Mouse (Mus musculus) midbrain, embryonic 14.5 days (tissue): ENCODE data around the gene Mafk. TPM values are rescaled to one million over a fixed set of nuclear protein-coding genes. Genes with fewer than 3 reads are reported as not detected.
A peak's percentile ranks its signal among the peaks of the same experiment; 100 is the strongest.
"Not testable (repeated sequence)": the region's sequence is repeated elsewhere in the genome, so short reads cannot be mapped to it uniquely, and the experiment has no call there.

Experiments
- ATAC-seq: fragments of 200-750 bp; cut with Nextera tagmentation; 2 replicates; pipeline ENCODE4 v1.8.0; 2017; ENCODE audit warnings: moderate number of reproducible peaks, moderate library complexity; ENCODE audit not compliant: low FRiP score, low TSS enrichment
- DNase-seq: peaks from one replicate; pipeline ENCODE4 v3.0.0-alpha.2; 2015
- H3K27ac ChIP-seq: fragments of 300-500 bp; sonication (generic); replicated peaks from 2 replicates; pipeline ENCODE4 v1.5.1; 2014; ENCODE audit warnings: mild to moderate bottlenecking, low read depth, low read length, moderate library complexity
- H3K27me3 ChIP-seq: fragments of 300-500 bp; sonication (generic); 2 replicates; pipeline ENCODE4 v1.6.1; 2014; ENCODE audit warnings: low read length, control low read depth, mixed read lengths; ENCODE audit not compliant: control insufficient read depth, insufficient read depth
- H3K36me3 ChIP-seq: fragments of 300-500 bp; sonication (generic); 2 replicates; pipeline ENCODE4 v1.6.1; 2014; ENCODE audit warnings: low read length, control low read depth; ENCODE audit not compliant: control insufficient read depth, insufficient read depth
- H3K4me1 ChIP-seq: fragments of 300-500 bp; sonication (generic); 2 replicates; pipeline ENCODE4 v1.6.1; 2014; ENCODE audit warnings: mild to moderate bottlenecking, antibody characterized with exemption, low read length, control low read depth; ENCODE audit not compliant: control insufficient read depth, insufficient read depth
- H3K4me2 ChIP-seq: fragments of 300-500 bp; sonication (generic); 2 replicates; pipeline ENCODE4 v1.6.1; 2014; ENCODE audit warnings: mild to moderate bottlenecking, low read length, moderate library complexity
- H3K4me3 ChIP-seq: fragments of 300-500 bp; sonication (generic); replicated peaks from 2 replicates; pipeline ENCODE4 v1.5.1; 2014; ENCODE audit warnings: low read depth, low read length
- H3K9ac ChIP-seq: fragments of 300-500 bp; sonication (generic); replicated peaks from 2 replicates; pipeline ENCODE4 v1.6.1; 2014; ENCODE audit warnings: mild to moderate bottlenecking, low read length, moderate library complexity
- H3K9me3 ChIP-seq: fragments of 300-500 bp; sonication (generic); 2 replicates; pipeline ENCODE4 v1.6.1; 2016; ENCODE audit warnings: low read length, control low read depth, mixed read lengths; ENCODE audit not compliant: control insufficient read depth
- WGBS: fragments of 180-500 bp; shearing (Covaris S2); extraction: QIAGEN DNeasy Blood & Tissue Kit; methylation state at CpG from one replicate; pipeline ENCODE4 v1.1.7; 2014; 5-methylcytosine and 5-hydroxymethylcytosine counted together
- polyA plus RNA-seq: library from polyadenylated mRNA; unstranded; fragments of >200 nt; fragmentation: Nextera tagmentation; extraction: Ambion mirVana; gene quantifications from 2 replicates; pipeline ENCODE4 v1.2.1, GENCODE M21; 2014

Mafk gene
- polyA plus RNA-seq = 9.2 and 10.3 TPM in 2 replicates

DNA sequence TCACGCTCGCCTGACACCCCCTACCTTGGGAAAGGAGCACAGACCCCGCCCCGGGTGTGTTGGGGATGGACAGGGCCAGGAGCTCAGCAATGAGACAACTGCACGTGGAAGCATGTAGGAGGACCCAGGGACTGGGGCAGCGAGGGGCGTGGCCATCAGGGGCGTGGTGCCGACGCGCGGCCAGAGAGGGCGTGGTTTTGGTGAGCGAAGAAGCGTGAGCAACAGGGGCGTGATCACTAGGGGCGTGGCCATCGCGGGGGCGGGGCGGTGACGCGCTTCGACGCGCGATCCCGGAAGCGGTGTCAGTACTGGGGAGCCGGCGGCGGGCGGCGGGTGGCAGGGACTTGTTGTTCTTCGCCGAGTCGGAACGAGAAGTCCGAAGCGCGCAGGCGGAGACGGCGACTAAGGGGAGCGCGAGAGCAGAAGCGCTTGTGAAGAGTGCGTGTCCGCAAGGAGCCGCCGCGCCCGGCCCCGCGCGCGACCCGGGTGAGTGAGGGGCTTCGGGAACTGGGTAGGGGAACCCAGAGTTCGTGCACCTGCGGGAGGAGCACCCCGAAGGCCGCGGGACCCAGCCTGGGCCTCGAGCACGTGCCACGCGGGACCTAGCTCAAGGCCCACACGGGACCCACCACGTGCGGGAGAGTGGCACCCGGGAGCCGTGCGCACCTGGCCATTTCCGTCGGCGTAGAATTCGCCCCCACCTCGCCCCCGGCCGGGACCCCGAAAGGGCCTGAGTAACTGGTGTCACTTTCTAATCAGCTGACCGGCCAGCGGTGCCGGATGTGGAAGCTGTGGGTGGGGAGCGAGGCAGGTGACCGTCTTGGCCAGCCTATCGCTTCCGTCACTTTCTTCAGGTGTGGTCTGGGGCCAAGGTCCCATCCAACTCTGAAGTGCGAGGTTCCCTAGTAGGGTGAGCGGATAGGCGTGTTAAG is at the start of gene Mafk:
TSS of gene Mafk (plus strand) at position 287 of the 932 bp plus-strand sequence.
- no peaks in the 10 kb centered on the region for H3K27me3 ChIP-seq
- H3K4me1 ChIP-seq = peaks cover 13% of the 10 kb centered on the region
- no peaks in the 10 kb centered on the region for H3K9me3 ChIP-seq
- WGBS = under 1% methylated on average over 92 of the region's 92 CpGs
- H3K9ac ChIP-seq = peak within 1 kb of the TSS; percentile 62
- peak within 1 kb of the TSS; percentile 75 for H3K4me3 ChIP-seq
- ATAC-seq = peak; percentile 88
- peak within 1 kb of the TSS; percentile 49 for H3K27ac ChIP-seq
- peak within 1 kb of the TSS; percentile 100 for H3K4me2 ChIP-seq
- DNase-seq = peak; percentile 90
- H3K36me3 ChIP-seq = no peaks in the 10 kb centered on the region

DNA sequence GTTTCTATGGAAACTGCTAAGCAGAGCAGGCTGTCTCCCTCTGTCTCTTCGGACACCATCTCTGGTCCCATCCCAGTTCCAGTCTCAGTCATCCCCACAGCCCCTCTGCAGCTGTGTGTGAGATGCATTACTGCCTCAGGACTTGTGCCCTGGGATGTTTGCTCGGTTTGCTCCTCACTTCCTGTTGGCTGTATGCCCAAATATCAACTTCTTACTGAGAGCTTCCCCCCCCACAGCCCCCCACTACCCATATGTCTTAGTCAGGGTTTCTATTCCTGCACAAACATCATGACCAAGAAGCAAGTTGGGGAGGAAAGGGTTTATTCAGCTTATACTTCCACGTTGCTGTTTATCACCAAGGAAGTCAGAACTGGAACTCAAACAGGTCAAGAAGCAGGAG is 48.7 kb upstream of the Mafk start:
- not testable (repeated sequence) for H3K27me3 ChIP-seq, H3K4me1 ChIP-seq, H3K9ac ChIP-seq, H3K4me2 ChIP-seq, H3K27ac ChIP-seq, DNase-seq, H3K9me3 ChIP-seq, H3K36me3 ChIP-seq, H3K4me3 ChIP-seq, ATAC-seq
- WGBS = 60% methylated on average over 3 of the region's 3 CpGs

DNA sequence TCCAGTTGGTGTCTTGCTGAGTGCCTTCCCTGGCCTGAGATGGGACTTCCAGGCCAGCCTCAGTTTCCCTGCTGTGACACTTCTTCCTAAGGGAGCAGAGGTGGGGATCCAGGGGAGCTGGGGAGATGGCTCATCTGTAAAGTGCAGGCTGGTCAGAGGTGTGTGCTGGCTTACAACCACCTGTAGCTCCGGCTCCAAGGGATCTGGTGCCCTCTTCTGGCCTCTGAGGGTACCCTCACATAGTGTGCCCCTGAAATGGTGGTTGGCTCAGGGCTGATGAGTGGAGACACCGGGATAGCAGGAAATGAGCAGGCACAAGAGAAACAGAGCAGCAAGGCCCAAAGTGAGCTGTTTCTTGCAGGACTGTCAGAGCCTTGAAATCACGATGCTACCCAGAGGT is 45.5 kb upstream of the Mafk start:
- Histone ChIP-seq H3K4me1 (no peaks in the 10 kb centered on the region), H3K27me3 (no peaks in the 10 kb centered on the region), H3K27ac (no peak overlapping the region), H3K4me2 (no peak overlapping the region), H3K4me3 (no peak overlapping the region), H3K36me3 (peaks cover 10% of the 10 kb centered on the region), H3K9ac (no peak overlapping the region), H3K9me3 (no peaks in the 10 kb centered on the region)
- DNase-seq (peak; percentile 78), ATAC-seq (no peak; the same call in 1 of the 2 replicates)
- WGBS = 8% methylated on average over 3 of the region's 3 CpGs

DNA sequence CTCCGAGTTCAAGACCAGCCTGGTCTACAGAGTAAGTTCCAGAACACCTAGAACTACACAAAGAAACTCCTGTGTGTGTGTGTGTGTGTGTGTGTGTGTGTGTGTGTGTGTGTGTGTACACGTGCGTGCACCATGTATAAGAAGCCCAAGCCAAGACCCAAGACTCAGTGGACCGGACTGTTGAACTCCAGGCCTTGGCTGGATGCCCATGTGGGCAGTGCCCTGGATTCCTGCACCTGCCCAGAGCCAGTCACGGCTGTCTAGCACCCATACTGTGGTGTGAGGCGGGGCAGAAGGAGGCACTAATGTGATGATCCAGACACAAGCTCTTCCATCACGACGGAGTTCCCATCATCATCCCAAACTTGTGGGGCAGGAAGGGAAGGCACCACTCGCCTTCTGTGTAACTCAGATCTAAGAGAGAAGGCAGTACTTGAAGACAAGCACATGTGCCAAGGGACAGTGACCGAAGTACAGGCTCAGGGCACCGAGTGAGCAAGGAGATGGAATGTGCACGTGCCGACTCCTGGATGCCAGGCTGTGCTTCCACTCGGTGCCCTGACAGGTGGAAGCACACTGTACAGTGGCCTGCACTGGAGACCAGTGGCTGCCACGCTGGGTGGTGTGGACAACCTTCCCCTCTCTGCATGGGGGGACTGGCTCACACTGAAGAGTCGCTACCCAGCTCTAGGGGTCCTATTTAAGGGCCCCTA is 41.7 kb upstream of the Mafk start:
- DNase-seq (no peak), ATAC-seq (no peak)
- WGBS = 90% methylated on average over 16 of the region's 16 CpGs

DNA sequence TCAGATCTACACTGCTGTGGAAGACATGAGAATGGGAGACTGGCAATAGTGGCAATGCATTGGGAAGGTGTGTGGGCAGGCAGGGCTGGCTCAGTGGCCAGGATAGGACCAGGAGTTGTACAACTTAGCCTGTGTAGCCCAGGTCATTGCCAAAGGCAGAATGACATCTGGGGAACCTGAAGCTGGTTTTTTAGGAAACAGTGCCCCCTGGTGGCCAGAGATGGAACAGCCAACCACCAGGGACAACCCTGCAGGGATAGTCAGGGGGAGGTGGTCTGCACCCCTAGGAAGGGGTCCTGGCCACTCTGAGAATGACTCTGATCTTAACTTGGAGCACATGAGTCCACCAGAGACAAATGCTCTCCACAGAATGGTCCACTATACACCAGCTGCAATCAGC is 40.8 kb upstream of the Mafk start:
- no peak overlapping the region for H3K4me3 ChIP-seq
- ATAC-seq (no peak), DNase-seq (peak; percentile 84)
- no peaks in the 10 kb centered on the region for H3K27me3 ChIP-seq
- no peaks in the 10 kb centered on the region for H3K4me1 ChIP-seq
- H3K36me3 ChIP-seq = peaks cover 53% of the 10 kb centered on the region
- no peaks in the 10 kb centered on the region for H3K9me3 ChIP-seq
- H3K4me2 ChIP-seq = no peak overlapping the region
- no peak overlapping the region for H3K9ac ChIP-seq
- no peak overlapping the region for H3K27ac ChIP-seq

More for the DNA sequence above, 41.7 kb upstream of the Mafk start:
- Histone ChIP-seq H3K4me3 (no peak overlapping the region), H3K27me3 (no peaks in the 10 kb centered on the region), H3K36me3 (peaks cover 43% of the 10 kb centered on the region), H3K4me2 (no peak overlapping the region), H3K9me3 (no peaks in the 10 kb centered on the region), H3K4me1 (no peaks in the 10 kb centered on the region), H3K27ac (no peak overlapping the region), H3K9ac (no peak overlapping the region)

DNA sequence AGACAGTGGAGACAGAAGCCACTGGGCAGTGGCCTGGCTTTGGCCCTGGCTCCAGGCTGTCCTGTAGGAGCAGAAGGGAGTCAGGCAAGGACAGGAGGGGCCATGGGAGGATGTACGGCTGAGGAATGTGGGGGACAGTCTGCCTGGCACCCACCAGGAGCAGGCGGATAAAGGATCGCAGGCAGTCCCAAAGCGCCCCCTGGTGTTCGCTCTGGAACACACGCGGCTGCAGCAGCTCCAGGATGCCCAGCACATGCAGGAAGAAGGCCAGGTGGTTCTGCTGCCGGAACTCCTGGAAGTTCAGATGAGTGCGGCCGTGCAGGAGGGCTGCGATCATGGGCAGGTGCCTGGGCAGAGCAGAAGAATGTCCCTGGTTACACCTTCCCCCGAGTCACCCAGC is 36.6 kb upstream of the Mafk start:
- WGBS = 28% methylated on average over 12 of the region's 12 CpGs
- no peaks in the 10 kb centered on the region for H3K27me3 ChIP-seq
- no peak overlapping the region for H3K9ac ChIP-seq
- H3K9me3 ChIP-seq = no peaks in the 10 kb centered on the region
- DNase-seq (peak; percentile 77), ATAC-seq (no peak)
- H3K4me3 ChIP-seq = no peak overlapping the region
- no peaks in the 10 kb centered on the region for H3K4me1 ChIP-seq
- H3K36me3 ChIP-seq = peaks cover 95% of the 10 kb centered on the region
- H3K27ac ChIP-seq = no peak overlapping the region
- no peak overlapping the region for H3K4me2 ChIP-seq

DNA sequence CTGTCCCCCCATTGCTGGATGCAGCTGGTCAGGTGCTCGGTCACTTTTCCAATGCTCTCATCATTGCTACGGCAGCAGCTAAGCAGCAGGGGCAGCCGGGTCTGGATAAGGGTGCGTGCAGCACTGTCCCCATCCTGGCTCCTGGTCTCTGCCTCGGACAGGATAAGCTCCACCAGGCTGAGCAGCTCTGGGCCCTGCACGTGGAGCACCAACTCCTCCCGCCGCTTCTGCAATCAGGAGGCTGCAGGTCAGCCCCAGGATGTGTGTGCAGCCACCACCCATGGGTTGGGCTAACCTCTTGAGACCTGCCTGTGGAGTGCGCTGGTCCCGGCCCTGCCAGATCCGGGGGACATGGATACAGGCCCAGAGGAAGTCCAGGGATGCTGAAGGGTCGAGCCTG is 35.2 kb upstream of the Mafk start:
- 91% methylated on average over 12 of the region's 12 CpGs for WGBS
- Histone ChIP-seq H3K36me3 (peaks cover 95% of the 10 kb centered on the region), H3K4me3 (no peak overlapping the region), H3K9ac (no peak overlapping the region), H3K4me2 (no peak overlapping the region), H3K27ac (no peak overlapping the region), H3K9me3 (no peaks in the 10 kb centered on the region), H3K27me3 (no peaks in the 10 kb centered on the region), H3K4me1 (no peaks in the 10 kb centered on the region)
- ATAC-seq (no peak), DNase-seq (no peak)

DNA sequence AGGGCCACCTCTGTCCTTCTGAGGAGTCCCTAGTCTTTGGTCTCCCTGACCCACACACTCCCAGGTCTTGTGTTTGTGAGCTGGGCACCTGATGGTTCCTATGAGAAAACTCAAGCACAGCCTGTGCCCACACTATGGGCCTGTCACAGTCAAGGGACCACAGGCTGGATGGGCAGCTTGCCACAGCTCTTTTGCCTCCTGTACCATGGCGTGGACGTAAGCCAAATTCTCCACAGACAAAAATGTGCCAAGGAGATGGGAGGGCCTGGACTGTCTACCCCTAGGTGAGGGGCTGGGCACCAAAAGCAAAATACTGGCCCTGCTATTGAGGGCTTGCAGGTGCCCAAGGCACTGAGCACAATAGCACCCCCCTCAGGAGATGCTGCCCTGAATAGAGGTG is 34.7 kb upstream of the Mafk start:
- Histone ChIP-seq H3K9me3 (no peaks in the 10 kb centered on the region), H3K36me3 (peaks cover 95% of the 10 kb centered on the region)
- WGBS = 93% methylated on average over 2 of the region's 2 CpGs

More for the DNA sequence above, 34.7 kb upstream of the Mafk start:
- ATAC-seq (no peak), DNase-seq (no peak)
- H3K4me3 ChIP-seq = no peak overlapping the region
- H3K27me3 ChIP-seq = no peaks in the 10 kb centered on the region
- no peak overlapping the region for H3K27ac ChIP-seq
- no peaks in the 10 kb centered on the region for H3K4me1 ChIP-seq
- H3K9ac ChIP-seq = no peak overlapping the region
- H3K4me2 ChIP-seq = no peak overlapping the region
